Mouse (Mus musculus): ENCODE results near the gene Foxb2.

DNA sequence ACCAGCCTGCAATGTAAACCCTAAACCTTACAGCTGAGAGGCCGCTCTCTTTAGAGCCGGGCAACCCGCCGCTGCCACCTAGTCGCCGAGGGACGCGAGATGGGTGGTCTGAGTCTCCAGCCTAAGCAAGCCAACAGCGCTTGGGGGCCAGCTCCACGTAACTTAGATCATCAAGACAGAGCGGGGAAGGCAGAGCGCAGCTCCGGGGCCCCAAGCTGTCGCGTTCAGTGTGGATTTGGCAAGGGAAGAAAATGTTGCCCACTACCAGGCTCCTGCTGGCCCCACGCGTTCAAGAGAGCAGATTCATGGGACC, 2.8 kb upstream of the Foxb2 start:
- TF ChIP-seq CTCF (conservative IDR thresholded peaks at IDR 0.05; ENCODE audit: low read length): no peak
- TF ChIP-seq NANOG (IDR thresholded peaks at IDR 0.05; ENCODE audit: borderline replicate concordance, low read length): no peak
- TF ChIP-seq POU5F1 (IDR thresholded peaks at IDR 0.05; ENCODE audit: borderline replicate concordance, low read length): no peak
